Mouse (Mus musculus): ENCODE results near the gene Snta1.

Gene Snta1

DNA sequence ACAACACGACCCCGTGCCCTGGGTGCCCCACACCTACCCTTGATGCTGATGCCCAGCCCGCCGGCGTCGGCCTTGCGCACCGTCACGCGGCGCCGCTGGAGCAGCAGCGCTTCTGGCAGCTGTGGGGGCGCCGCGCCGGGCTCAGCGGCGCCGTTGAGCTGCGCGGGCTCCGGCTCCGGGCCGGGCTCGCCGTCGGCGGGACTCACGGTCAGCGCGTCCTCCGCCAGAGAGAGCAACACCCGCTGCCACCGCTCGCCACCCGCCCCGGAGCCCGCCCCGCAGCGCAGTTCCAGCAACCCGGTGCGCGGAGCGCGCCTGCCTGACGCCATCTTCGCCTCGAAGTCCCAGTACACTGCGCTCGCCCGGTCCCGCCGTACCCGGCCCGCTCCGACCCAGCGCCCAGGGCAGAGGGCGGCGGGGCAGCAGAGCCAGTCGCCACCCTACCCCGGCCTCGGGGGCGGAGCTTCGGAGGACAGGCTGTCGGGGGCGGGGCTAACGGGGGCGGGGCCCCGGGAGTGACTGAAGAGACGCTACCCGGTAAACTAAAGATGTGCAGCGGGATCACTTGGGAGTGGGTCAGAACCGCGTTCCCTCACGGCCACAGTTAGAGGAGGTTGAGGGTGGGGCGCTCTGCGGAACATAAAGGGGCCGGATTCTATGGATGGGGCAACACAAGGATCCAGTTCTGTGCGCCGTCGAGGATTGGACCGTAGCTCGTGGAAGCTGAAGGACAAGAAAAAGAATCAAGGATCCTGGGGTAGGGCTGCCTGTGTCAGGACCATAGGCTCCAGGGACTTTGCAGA is at the start of gene Snta1:
Gene Snta1 (minus strand): TSS at position 457 of the 803 bp plus-strand sequence.
- peak; percentile 79 to 85 for DNase-seq (ENCODE audit: low spot score in 2 of 2)

DNA sequence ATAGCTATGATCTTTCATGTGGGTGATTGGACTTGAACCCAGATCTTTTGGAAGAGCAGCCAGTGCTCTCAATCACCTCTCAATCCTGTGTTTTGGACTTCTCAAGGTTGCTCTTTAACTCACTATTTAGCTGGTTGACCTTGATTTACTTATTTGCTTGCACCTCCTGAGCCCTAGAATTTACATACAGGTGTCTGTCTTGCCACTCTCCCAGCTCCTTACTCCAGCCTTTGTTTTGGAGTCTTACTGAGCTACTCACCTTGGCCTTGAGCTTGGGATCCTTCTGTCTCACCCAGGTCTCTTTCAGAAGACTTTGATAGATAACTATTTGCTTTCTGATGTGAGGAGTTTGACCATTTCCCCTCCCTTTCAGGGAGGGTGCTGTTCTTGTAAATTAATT is 48.7 kb upstream of the Snta1 start:
- no peak for DNase-seq (ENCODE audit: low spot score in 2 of 2)

DNA sequence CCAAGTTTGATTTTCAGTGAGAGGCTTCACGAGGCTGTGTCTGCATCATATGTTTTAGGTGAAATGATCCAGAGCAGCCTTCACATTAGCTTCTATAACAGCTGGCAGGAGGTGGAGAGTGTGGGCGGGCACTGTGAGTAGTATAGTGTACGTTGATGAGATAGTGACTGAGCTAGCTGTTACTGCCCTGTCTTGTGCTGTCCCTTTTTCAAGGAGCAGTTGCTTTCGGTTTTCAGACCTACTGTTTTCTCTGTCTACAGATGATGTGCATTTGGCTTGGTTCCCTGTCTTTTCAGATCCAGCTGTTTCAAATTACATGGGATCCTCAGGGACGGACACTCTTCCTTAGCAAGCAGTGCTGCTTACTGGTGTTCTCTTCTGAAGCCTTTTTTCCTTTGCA is 47.9 kb upstream of the Snta1 start:
- peak in 1 of 2 experiments; percentile 17 for DNase-seq (ENCODE audit: low spot score in 2 of 2)

DNA sequence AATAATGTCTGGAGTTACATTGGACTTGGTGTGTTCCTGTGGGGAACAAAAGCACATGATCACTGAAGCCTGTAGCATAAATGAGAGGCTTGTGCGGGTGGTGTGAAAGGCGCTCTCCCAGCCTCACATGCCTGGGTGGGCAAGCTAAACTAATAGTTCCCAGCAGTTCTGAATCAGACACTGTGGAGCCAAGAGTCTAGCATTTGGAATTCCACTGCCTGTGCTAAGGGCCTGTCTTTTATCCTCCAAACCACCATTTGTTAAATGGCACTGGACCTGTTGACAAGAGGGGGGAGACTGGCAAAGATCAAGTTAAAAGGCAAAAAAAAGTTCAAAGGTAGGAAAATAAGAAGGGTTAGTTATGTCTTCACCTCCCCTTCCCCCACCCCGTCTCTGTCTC is 46.7 kb upstream of the Snta1 start:
- no peak for DNase-seq (ENCODE audit: low spot score in 2 of 2)

DNA sequence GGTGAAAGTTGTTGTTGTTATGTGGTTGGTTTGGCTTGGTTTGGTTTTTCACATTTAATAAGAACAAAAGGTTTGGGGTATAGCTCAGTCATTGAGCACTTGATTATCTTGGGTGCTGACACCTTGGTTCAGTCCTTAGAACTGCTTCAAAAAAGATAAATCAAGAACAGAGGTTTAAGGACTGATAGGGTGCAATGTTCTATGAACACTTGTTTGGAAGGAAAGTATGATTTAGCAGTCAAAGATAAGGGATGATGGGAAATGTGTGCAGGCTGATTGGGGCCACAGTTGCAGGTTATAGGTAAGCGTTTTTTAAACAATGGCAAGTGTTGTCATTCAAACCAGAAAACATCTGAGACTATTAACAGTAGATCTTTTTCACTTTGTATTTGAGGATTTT is 46.2 kb upstream of the Snta1 start:
- DNase-seq (ENCODE audit: low spot score in 2 of 2): no peak

DNA sequence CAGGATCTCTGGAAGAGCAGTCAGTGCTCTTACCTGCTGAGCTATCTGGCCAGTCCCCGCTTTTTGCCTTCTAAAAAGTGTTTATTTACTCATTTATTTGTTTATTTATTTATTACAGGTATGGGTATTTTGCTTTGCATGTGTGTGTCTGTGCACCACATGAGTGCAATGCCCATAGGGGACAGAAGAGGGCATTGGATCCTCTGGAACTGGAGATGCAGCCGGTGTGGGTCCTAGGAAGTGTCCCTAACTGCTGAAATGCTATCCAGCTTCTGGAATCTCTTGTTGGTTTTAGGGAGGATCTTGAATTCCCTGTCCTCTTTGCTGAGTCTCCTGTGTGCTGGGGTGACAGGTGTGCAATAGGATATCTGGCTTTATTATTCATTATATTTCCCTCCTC is 45.1 kb upstream of the Snta1 start:
- no peak for DNase-seq (ENCODE audit: low spot score in 2 of 2)

DNA sequence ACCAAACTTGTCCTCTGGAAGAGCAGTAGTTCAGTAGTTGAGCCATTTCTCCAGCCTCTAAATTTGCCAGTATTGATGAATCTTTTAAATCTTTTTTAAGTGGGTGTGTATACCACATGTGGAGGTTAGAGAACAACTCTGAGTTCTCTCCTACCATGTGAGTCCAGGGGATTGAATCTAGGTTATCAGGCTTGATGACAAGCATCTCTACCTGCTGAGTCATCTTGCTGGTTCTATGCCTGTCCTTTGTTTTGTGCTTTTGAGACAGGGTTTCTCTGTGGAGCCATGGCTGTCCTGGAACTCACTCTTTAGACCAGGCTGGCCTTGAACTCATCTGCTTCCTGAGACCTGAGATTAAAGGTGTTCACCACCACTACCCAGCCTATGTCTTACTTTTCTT is 40.7 kb upstream of the Snta1 start:
- no peak for DNase-seq (ENCODE audit: low spot score in 2 of 2)

DNA sequence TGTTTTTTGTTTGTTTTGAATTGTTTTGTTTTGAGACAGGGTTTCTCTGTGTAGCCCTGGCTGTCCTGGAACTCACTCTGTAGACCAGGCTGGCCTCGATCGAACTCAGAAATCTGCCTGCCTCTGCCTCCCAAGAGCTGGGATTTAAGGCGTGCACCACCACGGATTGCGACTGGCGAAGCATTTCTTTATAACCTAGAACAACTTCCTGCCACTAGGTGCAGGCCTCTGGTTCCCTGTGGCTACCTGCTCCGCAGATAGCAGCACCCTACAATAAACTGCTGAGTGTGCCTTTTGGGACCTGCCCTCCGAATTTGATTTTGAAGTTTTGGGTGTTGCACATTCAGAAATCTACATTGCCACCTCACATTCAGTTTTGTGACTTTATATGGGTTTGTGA is 39.9 kb upstream of the Snta1 start:
- no peak for DNase-seq (ENCODE audit: low spot score in 2 of 2)

DNA sequence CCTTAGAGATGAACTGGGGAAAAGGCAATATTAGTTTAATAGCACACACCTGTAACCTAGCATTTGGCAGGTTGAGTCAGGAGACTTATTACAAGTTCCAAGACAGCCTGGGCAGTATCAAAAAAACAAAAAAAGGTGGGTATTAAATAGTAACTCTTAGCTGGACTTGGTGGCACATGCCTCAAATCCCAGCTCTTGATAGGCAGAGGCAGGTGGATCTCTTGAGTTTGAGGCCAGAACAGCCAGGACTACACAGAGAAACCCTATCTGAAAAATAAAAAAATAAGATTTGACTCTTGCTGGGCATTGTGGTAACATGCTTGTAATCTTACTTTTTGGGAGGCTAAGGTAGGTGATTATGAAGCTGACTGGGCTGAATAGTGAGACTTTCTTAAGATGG is 32.6 kb upstream of the Snta1 start:
- DNase-seq (ENCODE audit: low spot score in 2 of 2): no peak

DNA sequence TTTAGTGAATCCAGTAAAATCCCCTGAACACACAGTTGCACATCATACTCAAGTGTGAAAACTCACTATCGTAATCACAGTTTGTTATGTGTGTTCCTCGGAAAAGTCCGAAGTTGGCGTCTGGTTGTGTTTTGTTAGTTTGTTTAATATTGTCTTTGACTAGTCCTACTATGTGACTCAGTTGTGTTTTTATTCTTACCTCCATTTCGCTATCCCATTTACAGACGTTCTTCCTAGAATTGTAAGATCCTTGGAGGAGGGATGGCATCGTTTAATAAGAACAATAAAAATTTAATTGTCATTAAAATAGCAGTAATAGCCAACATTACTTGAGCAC is 29.3 kb upstream of the Snta1 start:
- DNase-seq (ENCODE audit: low spot score in 2 of 2): no peak

DNA sequence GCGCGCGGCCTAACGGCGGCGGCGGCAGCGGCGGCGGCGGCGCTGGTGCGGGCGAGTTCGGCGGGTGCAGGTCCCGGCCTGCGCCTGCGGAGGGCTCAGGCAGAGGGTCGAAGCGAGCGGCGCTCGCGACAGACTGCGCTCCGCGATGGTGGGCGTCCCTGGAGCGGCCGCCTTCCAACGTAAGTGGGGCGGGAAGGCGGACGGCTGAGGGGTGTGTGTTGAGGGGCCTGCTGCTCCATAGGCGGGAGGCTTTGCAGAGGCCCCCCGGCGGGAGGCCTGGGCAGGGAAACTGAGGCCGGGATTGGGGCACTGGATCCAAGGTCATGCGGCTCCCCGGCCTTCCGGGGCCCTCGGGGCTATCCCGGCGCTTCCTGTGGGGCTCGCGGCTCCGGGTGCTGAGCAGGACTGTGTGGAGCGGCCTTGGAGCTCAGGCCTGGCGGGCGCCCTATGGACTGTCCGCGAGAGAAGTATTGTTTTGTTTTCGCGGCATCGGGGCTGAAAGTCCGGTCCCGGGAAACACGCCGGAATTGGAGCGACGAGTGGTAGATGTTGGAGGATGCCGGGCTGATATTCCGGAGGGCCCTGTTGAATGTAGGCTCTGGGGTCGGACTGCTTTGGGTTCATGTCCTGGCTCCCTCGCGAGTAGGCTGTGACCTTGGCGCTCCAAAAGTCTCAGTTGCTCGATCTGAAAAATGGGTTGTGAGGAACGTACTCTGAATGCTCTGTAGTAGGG is 28.7 kb upstream of the Snta1 start, which contains the start of gene Cbfa2t2:
Gene Cbfa2t2 (plus strand): TSS at position 24 of the 733 bp plus-strand sequence.
- DNase-seq (ENCODE audit: low spot score in 2 of 2): peak in 1 of 2 experiments; percentile 49

DNA sequence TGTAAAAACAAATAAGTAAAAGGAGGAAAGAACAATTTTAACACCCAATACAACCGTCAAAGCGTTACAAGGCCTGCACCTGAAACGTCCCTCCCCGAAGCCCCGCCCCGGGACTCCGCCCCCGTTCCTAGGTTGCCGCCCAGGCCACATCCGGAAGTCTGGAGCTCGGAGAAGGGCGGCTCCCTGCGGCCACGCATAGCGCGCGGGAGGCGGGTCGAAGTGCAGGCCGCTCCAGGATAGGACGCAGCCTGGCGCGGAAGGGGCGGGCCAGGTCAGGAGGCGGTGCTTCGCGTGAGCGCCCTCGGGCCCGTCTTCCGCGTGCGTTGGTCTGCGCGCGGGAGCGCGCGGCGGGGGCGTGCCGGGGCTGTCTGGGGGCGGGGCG is 28.2 kb upstream of the Snta1 start:
- DNase-seq (ENCODE audit: low spot score in 2 of 2): peak; percentile 95 to 98

DNA sequence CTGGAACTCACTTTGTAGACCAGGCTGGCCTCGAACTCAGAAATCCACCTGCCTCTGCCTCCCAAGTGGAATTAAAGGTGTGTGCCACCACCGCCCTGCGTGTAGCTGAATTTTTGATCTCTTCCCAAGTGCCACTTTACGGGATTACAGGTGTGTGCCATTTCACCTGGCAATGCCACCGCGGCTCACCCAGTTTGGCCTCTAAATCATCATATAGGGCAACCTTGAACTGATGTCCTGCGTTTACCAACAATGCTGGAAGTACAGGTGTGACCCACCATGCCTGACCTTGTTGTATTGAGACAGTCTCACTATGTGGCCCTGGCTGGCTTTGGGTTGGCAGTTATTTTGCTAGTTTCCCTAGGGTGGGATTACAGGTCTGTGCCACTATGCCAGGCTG is 26.8 kb upstream of the Snta1 start:
- DNase-seq (ENCODE audit: low spot score in 2 of 2): no peak

DNA sequence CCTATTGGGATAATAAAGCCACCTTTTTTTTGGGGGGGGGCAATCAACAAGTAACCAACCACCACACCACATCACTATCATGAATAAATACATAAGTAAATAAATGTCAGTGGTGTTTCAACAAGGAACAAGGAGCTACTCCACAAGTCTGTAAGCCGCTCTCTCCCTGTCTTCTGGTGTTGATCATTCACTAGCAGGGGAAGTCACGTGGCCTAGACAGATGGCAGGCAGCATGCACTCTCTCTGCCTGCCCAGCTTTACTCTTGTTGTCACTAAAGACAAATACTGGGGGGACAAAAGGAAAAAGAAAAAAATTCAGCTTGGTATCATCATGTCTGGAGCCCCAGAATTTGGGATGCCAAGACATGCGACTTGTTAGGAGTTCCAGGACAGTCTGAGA is 25.5 kb upstream of the Snta1 start:
- DNase-seq (ENCODE audit: low spot score in 2 of 2): no peak

DNA sequence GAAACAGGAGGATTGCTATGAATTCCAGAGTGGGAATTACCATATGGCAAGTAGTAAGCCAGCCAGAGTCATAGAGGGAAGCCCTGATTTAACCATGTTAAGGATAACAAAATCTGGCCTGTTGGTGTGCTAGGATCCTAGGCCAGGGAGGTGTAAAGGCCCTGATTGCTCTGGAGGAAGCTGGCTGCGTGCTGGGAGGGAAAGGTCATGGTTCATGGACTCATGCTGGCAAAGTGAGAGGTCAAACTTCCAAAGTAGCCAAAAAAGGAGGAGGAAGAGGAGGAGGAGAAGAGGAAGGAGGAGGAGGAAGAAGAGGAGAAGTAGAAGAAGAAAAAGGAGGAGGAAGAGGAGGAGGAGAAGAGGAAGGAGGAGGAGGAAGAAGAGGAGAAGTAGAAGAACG is 24.8 kb upstream of the Snta1 start:
- no peak for DNase-seq (ENCODE audit: low spot score in 2 of 2)

DNA sequence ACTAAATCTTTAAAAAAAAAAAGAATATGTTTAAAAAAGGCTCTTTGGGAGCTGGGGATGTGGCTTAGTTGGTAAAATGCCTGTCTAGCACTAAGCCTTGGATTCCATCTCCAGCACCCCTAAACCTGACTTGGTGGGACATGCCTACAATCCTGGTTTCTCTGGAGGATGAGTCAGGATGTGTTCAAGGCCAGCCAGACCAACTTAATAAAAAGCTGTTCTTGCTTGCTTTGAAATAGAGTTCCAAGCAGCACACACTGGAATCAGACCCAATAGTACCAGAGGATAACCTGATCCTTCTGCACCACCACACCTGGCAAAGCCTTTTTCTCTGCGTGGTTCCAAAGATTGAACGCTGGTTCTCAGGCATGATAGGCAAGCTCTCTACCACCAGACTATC is 22.7 kb upstream of the Snta1 start:
- DNase-seq (ENCODE audit: low spot score in 2 of 2): no peak

DNA sequence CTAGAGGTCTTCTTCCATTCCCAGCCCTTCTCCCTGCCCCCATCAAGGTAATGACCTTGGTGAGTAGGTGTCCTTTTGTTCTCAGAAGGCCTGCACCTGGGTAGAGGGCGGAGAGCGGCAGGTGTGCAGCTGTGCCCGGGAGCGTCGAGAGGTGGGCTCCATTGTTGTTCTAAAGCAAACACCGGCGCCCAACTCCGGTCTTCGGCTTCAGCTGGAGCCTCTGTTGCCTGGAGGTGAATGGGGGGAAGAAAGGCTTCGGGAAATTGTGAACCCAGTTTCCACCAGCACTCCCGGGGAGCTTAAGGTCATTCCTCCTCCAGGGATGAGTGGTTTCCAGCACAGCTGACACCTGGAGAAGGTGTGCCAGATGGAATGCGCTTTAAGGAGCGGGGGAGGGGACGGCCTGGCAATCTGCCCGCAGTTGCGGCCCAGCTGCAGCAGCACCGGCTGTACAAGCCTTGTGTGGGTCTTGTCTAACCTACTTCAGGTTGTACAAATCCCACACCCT is 20.0 kb upstream of the Snta1 start:
- peak; percentile 15 to 23 for DNase-seq (ENCODE audit: low spot score in 2 of 2)

DNA sequence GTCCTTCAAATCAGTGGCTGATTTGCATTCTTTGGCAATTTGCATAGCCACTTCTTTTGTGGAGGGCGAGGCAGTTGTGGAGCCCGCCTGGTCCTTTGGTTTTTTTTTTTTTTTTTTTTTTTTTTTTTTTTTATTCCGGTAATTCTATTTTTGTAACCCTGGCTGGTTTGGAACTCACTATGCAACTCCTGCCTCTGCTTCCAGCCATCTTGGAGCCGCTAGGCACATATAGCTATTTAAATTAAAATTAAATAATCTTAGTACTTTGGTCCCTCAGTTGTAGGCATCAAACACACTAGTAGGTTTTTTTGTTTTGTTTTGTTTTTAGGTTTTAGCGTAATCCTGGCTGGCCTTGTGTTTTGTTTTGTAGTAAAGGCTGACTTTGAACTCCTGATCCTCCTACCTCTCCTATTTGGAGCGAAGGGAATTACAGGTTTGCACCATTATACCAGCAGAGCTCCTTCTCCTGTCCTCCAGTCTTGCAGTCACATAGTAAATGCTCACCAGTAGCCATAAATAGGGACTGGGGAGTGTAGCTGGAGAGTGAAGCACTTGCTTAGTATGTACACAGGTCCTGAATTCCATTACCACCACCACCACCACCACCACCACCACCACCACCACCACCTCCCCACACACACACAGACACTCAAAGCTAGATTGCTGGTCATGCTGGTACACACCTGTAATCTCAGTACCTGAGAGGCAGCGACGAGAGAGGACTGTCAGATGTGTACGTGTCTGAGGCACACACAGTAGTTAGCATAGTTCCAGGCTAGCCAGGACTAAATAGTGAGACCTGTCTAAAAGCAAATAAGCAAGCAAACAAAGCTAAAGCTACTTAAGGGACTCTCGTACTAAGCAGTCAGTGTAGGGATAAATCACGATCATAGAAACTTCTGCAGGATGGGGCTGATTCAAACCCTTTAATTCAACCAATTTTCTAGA is 19.3 kb upstream of the Snta1 start:
- DNase-seq (ENCODE audit: low spot score in 2 of 2): no peak

DNA sequence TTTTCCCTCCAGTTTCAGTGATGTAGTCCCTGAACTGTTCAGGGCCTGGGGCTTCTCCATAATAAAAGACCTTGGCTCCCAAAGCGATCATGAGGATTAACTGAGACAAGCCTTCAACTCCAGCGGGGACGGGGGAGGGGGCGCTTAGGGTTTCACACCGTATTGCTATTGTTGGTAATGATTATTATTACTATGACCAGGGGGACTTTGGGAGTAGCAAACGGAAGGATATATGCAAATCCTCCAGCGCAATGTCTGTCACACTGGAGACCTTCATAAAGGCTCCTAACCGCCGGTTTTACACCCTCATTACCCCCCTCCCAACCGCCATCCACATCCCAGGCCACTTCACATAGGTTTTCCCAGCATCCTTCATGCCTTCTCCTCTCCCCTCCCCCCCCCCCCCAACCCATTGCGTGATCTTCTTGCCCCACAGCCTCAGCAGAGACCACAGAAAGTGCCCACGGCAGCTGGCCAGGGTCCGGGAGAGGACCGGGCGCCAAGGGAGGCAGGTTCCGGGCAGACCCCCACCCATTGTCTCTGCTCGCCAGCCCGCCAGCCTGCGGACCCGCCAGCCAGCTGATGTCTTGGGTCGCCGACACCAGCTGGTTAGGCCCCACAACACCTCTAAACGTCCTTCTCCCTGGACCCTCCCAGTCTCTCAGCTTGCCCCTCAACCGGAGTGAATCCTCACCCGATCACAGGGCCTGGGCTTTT is 18.4 kb upstream of the Snta1 start:
- no peak for DNase-seq (ENCODE audit: low spot score in 2 of 2)

DNA sequence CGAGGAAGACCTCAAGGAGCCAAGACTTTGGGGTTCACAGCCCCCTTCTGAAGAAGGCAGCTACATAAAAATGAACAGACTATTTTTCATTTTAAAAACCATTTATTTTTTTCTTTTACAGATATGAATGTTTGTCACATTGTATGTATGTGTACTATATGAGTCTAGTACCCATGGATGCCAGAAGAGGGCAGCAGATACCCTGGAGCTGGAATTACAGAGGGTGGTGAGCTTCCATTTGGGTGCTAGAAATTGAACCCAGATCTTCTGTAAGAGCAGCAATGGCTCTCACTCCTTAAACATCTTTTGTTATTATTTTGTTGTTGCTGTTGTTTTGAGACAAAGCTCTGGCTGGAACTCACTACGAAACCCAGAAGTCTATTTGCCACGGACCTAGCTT is 17.6 kb upstream of the Snta1 start:
- no peak for DNase-seq (ENCODE audit: low spot score in 2 of 2)

DNA sequence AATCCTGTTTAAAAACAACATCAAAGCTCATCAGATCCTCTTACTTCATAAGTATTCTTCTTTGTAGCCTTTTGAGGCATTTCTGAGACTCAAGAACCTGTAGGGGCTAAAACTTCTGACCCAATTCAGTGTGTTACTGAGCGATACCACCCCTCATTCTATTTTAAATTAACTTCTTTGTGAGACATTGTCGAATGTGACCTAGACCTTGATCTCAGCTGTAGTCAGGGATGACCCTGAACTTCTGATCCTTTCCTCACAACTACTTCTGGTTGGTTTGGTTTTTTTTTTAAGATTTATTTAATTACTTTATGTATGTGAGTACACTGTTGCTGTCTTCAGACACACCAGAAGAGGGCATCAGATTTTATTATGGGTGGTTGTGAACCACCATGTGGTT is 15.6 kb upstream of the Snta1 start:
- DNase-seq (ENCODE audit: low spot score in 2 of 2): no peak

All from urinary bladder, postnatal 36 days (tissue).